Mouse (Mus musculus): ENCODE measurements around the gene Stn1. TPM values are rescaled to one million over a fixed set of nuclear protein-coding genes. Genes with fewer than 3 reads are reported as not detected.

The Stn1 gene
- polyA plus RNA-seq, 1 experiment from 2014 or later = 53.6 TPM

GRCm38 (mm10) chr19:47563715-47564114 is 26.4 kb upstream of the Stn1 start:
- 0 out of 2 replicates have a peak, but pooled peaks cover 8% of the 10 kb centered on the region for H3K4me1 ChIP-seq
- no peaks in the 10 kb centered on the region for H3K9me3 ChIP-seq (replicated peaks)
- 73% methylated on average over 13 of the region's 13 CpGs for WGBS
- H3K4me3 ChIP-seq (replicated peaks) = no peak overlapping the region
- no peak for ATAC-seq (ENCODE audit: insufficient number of reproducible peaks, low FRiP score, low TSS enrichment, low read depth)
- no peaks in the 10 kb centered on the region for H3K36me3 ChIP-seq
- no peaks in the 10 kb centered on the region for H3K27me3 ChIP-seq
- H3K9ac ChIP-seq = no peak overlapping the region
- H3K4me2 ChIP-seq (replicated peaks) = no peak overlapping the region
- H3K27ac ChIP-seq (replicated peaks) = no peak overlapping the region

- no peaks in the 10 kb centered on the region for H3K27me3 ChIP-seq
- no peak overlapping the region for H3K27ac ChIP-seq (replicated peaks)
- 0 out of 2 replicates have a peak, but pooled peaks cover 8% of the 10 kb centered on the region for H3K4me1 ChIP-seq
- H3K4me3 ChIP-seq (replicated peaks) = no peak overlapping the region
- H3K36me3 ChIP-seq = no peaks in the 10 kb centered on the region
- no peak overlapping the region for H3K9ac ChIP-seq
- ATAC-seq (ENCODE audit: insufficient number of reproducible peaks, low FRiP score, low TSS enrichment, low read depth) = no peak
- no peak overlapping the region for H3K4me2 ChIP-seq (replicated peaks)
- 32% methylated on average over 5 of the region's 5 CpGs for WGBS
- H3K9me3 ChIP-seq (replicated peaks) = no peaks in the 10 kb centered on the region
These were observed 24.7 kb upstream of the Stn1 start for GRCm38 (mm10) chr19:47561996-47562441.

GRCm38 (mm10) chr19:47560544-47561161 is 23.3 kb upstream of the Stn1 start:
- no peak overlapping the region for H3K4me3 ChIP-seq (replicated peaks)
- no peaks in the 10 kb centered on the region for H3K27me3 ChIP-seq
- WGBS = 85% methylated on average over 12 of the region's 12 CpGs
- no peaks in the 10 kb centered on the region for H3K9me3 ChIP-seq (replicated peaks)
- no peak overlapping the region for H3K4me2 ChIP-seq (replicated peaks)
- H3K9ac ChIP-seq = no peak overlapping the region
- H3K27ac ChIP-seq (replicated peaks) = no peak overlapping the region
- ATAC-seq (ENCODE audit: insufficient number of reproducible peaks, low FRiP score, low TSS enrichment, low read depth) = no peak
- no peaks in the 10 kb centered on the region for H3K36me3 ChIP-seq
- 0 out of 2 replicates have a peak, but pooled peaks cover 8% of the 10 kb centered on the region for H3K4me1 ChIP-seq

- no peaks in the 10 kb centered on the region for H3K27me3 ChIP-seq
- no peaks in the 10 kb centered on the region for H3K36me3 ChIP-seq
- H3K9me3 ChIP-seq (replicated peaks) = no peaks in the 10 kb centered on the region
- H3K9ac ChIP-seq = no peak overlapping the region
- 48% methylated on average over 14 of the region's 14 CpGs for WGBS
- no peak overlapping the region for H3K4me2 ChIP-seq (replicated peaks)
- no peak overlapping the region for H3K27ac ChIP-seq (replicated peaks)
- no peak for ATAC-seq (ENCODE audit: insufficient number of reproducible peaks, low FRiP score, low TSS enrichment, low read depth)
- H3K4me3 ChIP-seq (replicated peaks) = no peak overlapping the region
- 0 out of 2 replicates have a peak, but pooled peaks cover 8% of the 10 kb centered on the region for H3K4me1 ChIP-seq
These were observed 22.6 kb upstream of the Stn1 start for GRCm38 (mm10) chr19:47559751-47560512.

- H3K9ac ChIP-seq = no peak overlapping the region
- H3K27me3 ChIP-seq = no peaks in the 10 kb centered on the region
- H3K9me3 ChIP-seq (replicated peaks) = no peaks in the 10 kb centered on the region
- WGBS = 62% methylated on average over 5 of the region's 5 CpGs
- H3K4me1 ChIP-seq = 0 out of 2 replicates have a peak, but pooled peaks cover 8% of the 10 kb centered on the region
- H3K27ac ChIP-seq (replicated peaks) = no peak overlapping the region
- H3K4me2 ChIP-seq (replicated peaks) = no peak overlapping the region
- H3K36me3 ChIP-seq = no peaks in the 10 kb centered on the region
- H3K4me3 ChIP-seq (replicated peaks) = no peak overlapping the region
- no peak for ATAC-seq (ENCODE audit: insufficient number of reproducible peaks, low FRiP score, low TSS enrichment, low read depth)
These were observed 21.8 kb upstream of the Stn1 start for GRCm38 (mm10) chr19:47559145-47559544.

GRCm38 (mm10) chr19:47549584-47549983 is 12.3 kb upstream of the Stn1 start:
- no peak for ATAC-seq (ENCODE audit: insufficient number of reproducible peaks, low FRiP score, low TSS enrichment, low read depth)

GRCm38 (mm10) chr19:47549174-47549573 is 11.9 kb upstream of the Stn1 start:
- Histone ChIP-seq H3K36me3 (no peaks in the 10 kb centered on the region), H3K4me2 (replicated peaks) (no peak overlapping the region), H3K9me3 (replicated peaks) (no peaks in the 10 kb centered on the region), H3K27me3 (no peaks in the 10 kb centered on the region), H3K27ac (replicated peaks) (no peak overlapping the region), H3K4me3 (replicated peaks) (no peak overlapping the region), H3K9ac (no peak overlapping the region), H3K4me1 (no peaks in the 10 kb centered on the region)
- 76% methylated on average over 9 of the region's 9 CpGs for whole genome bisulfite sequencing
- no peak for ATAC-seq (ENCODE audit: insufficient number of reproducible peaks, low FRiP score, low TSS enrichment, low read depth)

More at GRCm38 (mm10) chr19:47549584-47549983, 12.3 kb upstream of the Stn1 start:
- Histone ChIP-seq H3K36me3 (no peaks in the 10 kb centered on the region), H3K4me3 (replicated peaks) (no peak overlapping the region), H3K4me1 (no peaks in the 10 kb centered on the region), H3K4me2 (replicated peaks) (no peak overlapping the region), H3K9me3 (replicated peaks) (no peaks in the 10 kb centered on the region), H3K27ac (replicated peaks) (no peak overlapping the region), H3K27me3 (no peaks in the 10 kb centered on the region), H3K9ac (no peak overlapping the region)
- 78% methylated on average over 4 of the region's 4 CpGs for WGBS

GRCm38 (mm10) chr19:47548432-47549076 is 11.2 kb upstream of the Stn1 start:
- Histone ChIP-seq H3K9ac (no peak overlapping the region), H3K4me1 (no peaks in the 10 kb centered on the region), H3K4me2 (replicated peaks) (no peak overlapping the region), H3K9me3 (replicated peaks) (no peaks in the 10 kb centered on the region), H3K27me3 (no peaks in the 10 kb centered on the region), H3K4me3 (replicated peaks) (no peak overlapping the region), H3K27ac (replicated peaks) (no peak overlapping the region), H3K36me3 (no peaks in the 10 kb centered on the region)
- 81% methylated on average over 11 of the region's 11 CpGs for WGBS
- no peak for ATAC-seq (ENCODE audit: insufficient number of reproducible peaks, low FRiP score, low TSS enrichment, low read depth)

GRCm38 (mm10) chr19:47545528-47545927 is 8.2 kb upstream of the Stn1 start:
- Histone ChIP-seq H3K4me2 (replicated peaks) (no peak overlapping the region), H3K4me1 (no peaks in the 10 kb centered on the region), H3K27ac (replicated peaks) (no peak overlapping the region), H3K9ac (no peak overlapping the region), H3K27me3 (no peaks in the 10 kb centered on the region), H3K9me3 (replicated peaks) (no peaks in the 10 kb centered on the region), H3K4me3 (replicated peaks) (no peak overlapping the region), H3K36me3 (no peaks in the 10 kb centered on the region)
- ATAC-seq (ENCODE audit: insufficient number of reproducible peaks, low FRiP score, low TSS enrichment, low read depth) = no peak

GRCm38 (mm10) chr19:47545055-47545454 is 7.7 kb upstream of the Stn1 start:
- WGBS = 50% methylated on average over 3 of the region's 3 CpGs
- Histone ChIP-seq H3K9me3 (replicated peaks) (no peaks in the 10 kb centered on the region), H3K4me3 (replicated peaks) (no peak overlapping the region), H3K36me3 (no peaks in the 10 kb centered on the region), H3K4me2 (replicated peaks) (no peak overlapping the region), H3K4me1 (no peaks in the 10 kb centered on the region), H3K27ac (replicated peaks) (no peak overlapping the region), H3K27me3 (no peaks in the 10 kb centered on the region), H3K9ac (no peak overlapping the region)
- no peak for ATAC-seq (ENCODE audit: insufficient number of reproducible peaks, low FRiP score, low TSS enrichment, low read depth)

- ATAC-seq (ENCODE audit: insufficient number of reproducible peaks, low FRiP score, low TSS enrichment, low read depth) = no peak
These were observed 5.1 kb upstream of the Stn1 start for GRCm38 (mm10) chr19:47542441-47542840.

More at GRCm38 (mm10) chr19:47542441-47542840, 5.1 kb upstream of the Stn1 start:
- Histone ChIP-seq H3K4me2 (replicated peaks) (no peak overlapping the region), H3K9me3 (replicated peaks) (no peaks in the 10 kb centered on the region), H3K27ac (replicated peaks) (no peak overlapping the region), H3K4me3 (replicated peaks) (no peak overlapping the region), H3K36me3 (no peaks in the 10 kb centered on the region), H3K9ac (no peak overlapping the region), H3K27me3 (no peaks in the 10 kb centered on the region), H3K4me1 (peaks cover 16% of the 10 kb centered on the region)
- WGBS = 57% methylated on average over 7 of the region's 7 CpGs

All from embryonic facial prominence, embryonic 15.5 days (tissue).